In genomic region chr4:80027876-80028275, GRCm38 (mm10) we compare ENCODE assay signal across 27 mouse cellular contexts.
"Had no signal": no experiment of that assay in that cellular context is flagged by ENCODE, and none has a peak within 500 bp of the region (broad histone marks: within the 10 kb centered on the region; RNA-seq: fewer than 3 reads in every experiment).

No protein-coding gene starts in this region.

- H3K4me2 ChIP-seq: embryonic facial prominence, embryonic 12.5 days; embryonic facial prominence, embryonic 13.5 days; embryonic facial prominence, embryonic 15.5 days; forebrain, embryonic 12.5 days; forebrain, embryonic 13.5 days; forebrain, embryonic 15.5 days had no signal

- H3K27me3 ChIP-seq: embryonic facial prominence, embryonic 12.5 days; embryonic facial prominence, embryonic 13.5 days; embryonic facial prominence, embryonic 15.5 days; forebrain, embryonic 12.5 days; forebrain, embryonic 13.5 days; forebrain, embryonic 15.5 days had no signal

- H3K9me3 ChIP-seq: embryonic facial prominence, embryonic 12.5 days; embryonic facial prominence, embryonic 13.5 days; embryonic facial prominence, embryonic 15.5 days; forebrain, embryonic 10.5 days; forebrain, embryonic 12.5 days; forebrain, embryonic 13.5 days; forebrain, embryonic 15.5 days had no signal

- H3K9ac ChIP-seq: embryonic facial prominence, embryonic 12.5 days; embryonic facial prominence, embryonic 13.5 days; embryonic facial prominence, embryonic 15.5 days; forebrain, embryonic 12.5 days; forebrain, embryonic 13.5 days; forebrain, embryonic 15.5 days; forebrain, postnatal 0 days had no signal

- H3K27ac ChIP-seq: embryonic facial prominence, embryonic 12.5 days; embryonic facial prominence, embryonic 13.5 days; embryonic facial prominence, embryonic 15.5 days; forebrain, embryonic 10.5 days; forebrain, embryonic 12.5 days; forebrain, embryonic 13.5 days; forebrain, embryonic 15.5 days; gastrocnemius, adult 2 months; heart, adult 2 months had no signal

- DNase-seq: cerebellum, adult 8-10 months; cerebellum, adult 9-10 months; cerebellum, adult 9-11 months; cerebellum, postnatal 10 days; cerebellum, postnatal 14 days; cerebellum, postnatal 25 days; cerebellum, postnatal 36 days; embryo, embryonic 11 days; forebrain, postnatal 0 days; gastrocnemius, adult 2 months; gastrocnemius, postnatal 10 days; gastrocnemius, postnatal 14 days; gastrocnemius, postnatal 25 days; gastrocnemius, postnatal 36 days; heart, adult 11 months; heart, adult 18-20 months; heart, adult 2 months had no signal

- ATAC-seq: forebrain, embryonic 13.5 days; forebrain, embryonic 14.5 days; forebrain, embryonic 15.5 days; forebrain, embryonic 16.5 days; forebrain, postnatal 0 days had no signal

- H3K4me1 ChIP-seq: embryonic facial prominence, embryonic 12.5 days; embryonic facial prominence, embryonic 13.5 days; embryonic facial prominence, embryonic 15.5 days; forebrain, embryonic 10.5 days; forebrain, embryonic 12.5 days; forebrain, embryonic 13.5 days; forebrain, embryonic 15.5 days had no signal

- H3K4me3 ChIP-seq: embryonic facial prominence, embryonic 12.5 days; embryonic facial prominence, embryonic 13.5 days; embryonic facial prominence, embryonic 15.5 days; erythroblast, embryonic 14.5 days; forebrain, embryonic 10.5 days; forebrain, embryonic 12.5 days; forebrain, embryonic 13.5 days; forebrain, embryonic 15.5 days; gastrocnemius, adult 2 months; heart, adult 2 months had no signal

- H3K36me3 ChIP-seq: embryonic facial prominence, embryonic 12.5 days; embryonic facial prominence, embryonic 13.5 days; embryonic facial prominence, embryonic 15.5 days; forebrain, embryonic 10.5 days; forebrain, embryonic 12.5 days; forebrain, embryonic 15.5 days had no signal
